Mouse (Mus musculus): ENCODE data around the gene Cryl1. TPM values are rescaled to one million over a fixed set of nuclear protein-coding genes. Genes with fewer than 3 reads are reported as not detected.

The Cryl1 gene
- 60.8 TPM for polyA plus RNA-seq (2014; fragmentation: Illumina TruSeq; extraction: RNeasy Lipid Tissue Mini Kit (QIAGEN cat#74804); ENCODE audit: low read depth, low replicate concordance)

GRCm38 (mm10) chr14:57398065-57398757 is at the start of gene Cryl1:
TSS of gene Cryl1 (minus strand) at chr14:57398529.

GRCm38 (mm10) chr14:57423432-57424211 is 25.3 kb upstream of the Cryl1 start, which contains the start of gene Ift88:
TSS of gene Ift88 (plus strand) at chr14:57424062.

Other genes with a start within 250 kb of the Cryl1 start
- gene Ift88, start 25.5 kb upstream of the Cryl1 start, polyA plus RNA-seq (2014; fragmentation: Illumina TruSeq; extraction: RNeasy Lipid Tissue Mini Kit (QIAGEN cat#74804); ENCODE audit: low read depth, low replicate concordance), result 34.4 TPM
- gene Il17d, start 126.2 kb upstream of the Cryl1 start, polyA plus RNA-seq (2014; fragmentation: Illumina TruSeq; extraction: RNeasy Lipid Tissue Mini Kit (QIAGEN cat#74804); ENCODE audit: low read depth, low replicate concordance), result 0.61 TPM
- gene Eef1akmt1, start 173.1 kb upstream of the Cryl1 start, polyA plus RNA-seq (2014; fragmentation: Illumina TruSeq; extraction: RNeasy Lipid Tissue Mini Kit (QIAGEN cat#74804); ENCODE audit: low read depth, low replicate concordance), result 11.0 TPM

Data from kidney, adult 10 weeks (tissue).